Mouse (Mus musculus): ENCODE data around the gene Impdh1. TPM values are rescaled to one million over a fixed set of nuclear protein-coding genes. Genes with fewer than 3 reads are reported as not detected.

Impdh1 gene
- 7.3 and 7.7 TPM in 2 replicates for polyA plus RNA-seq (2015; fragmentation: Nextera tagmentation; extraction: Ambion mirVana)

DNA sequence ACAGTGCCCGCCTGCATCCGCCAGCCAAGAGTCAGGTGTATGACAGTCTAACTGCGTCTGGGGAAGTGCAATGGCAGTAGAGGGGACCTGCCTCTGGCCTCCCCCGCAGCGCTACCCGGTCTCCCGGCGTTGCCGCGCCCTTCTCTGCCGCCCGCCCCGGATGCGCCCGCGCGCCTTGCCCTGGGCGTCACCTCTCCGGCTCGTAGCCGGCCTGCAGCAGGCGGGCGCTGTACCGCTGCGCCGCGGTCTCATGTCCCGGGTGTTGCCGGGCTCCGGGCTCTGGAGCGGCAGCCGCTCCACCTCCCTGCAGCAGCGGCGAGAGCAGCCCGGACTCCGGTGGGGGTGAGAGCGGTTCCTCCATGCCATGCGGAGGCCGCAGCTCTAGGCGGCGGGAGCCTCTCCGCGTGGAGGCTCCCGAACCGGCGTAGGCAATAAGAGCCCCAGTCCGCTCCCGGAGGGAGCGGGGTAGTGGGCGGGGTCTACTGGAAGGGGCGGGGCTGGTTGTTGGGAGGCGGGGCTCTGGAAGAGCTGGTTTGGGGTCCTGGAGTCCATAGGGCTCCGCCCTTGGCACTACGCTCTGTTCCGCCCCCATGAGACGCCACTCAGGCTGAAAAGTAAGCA is at the start of gene Impdh1:
Impdh1 (minus strand) TSS at position 484 of the 621 bp plus-strand sequence.
- H3K9me3 ChIP-seq (ENCODE audit: low read length) = no peaks in the 10 kb centered on the region
- peaks cover 26% of the 10 kb centered on the region for H3K4me1 ChIP-seq (ENCODE audit: insufficient read depth)
- no peaks in the 10 kb centered on the region for H3K36me3 ChIP-seq (replicated peaks; ENCODE audit: insufficient read depth, low read length)
- WGBS (ENCODE audit: insufficient replicate concordance) = 1% methylated on average over 55 of the region's 56 CpGs
- peak within 1 kb of the TSS; percentile 67 for H3K4me3 ChIP-seq (ENCODE audit: low read depth, low read length)
- H3K9ac ChIP-seq (replicated peaks) = peak within 1 kb of the TSS; percentile 71
- peak within 1 kb of the TSS; percentile 69 for H3K27ac ChIP-seq (ENCODE audit: low read depth)
- H3K27me3 ChIP-seq (ENCODE audit: insufficient read depth, low read length) = 0 out of 2 replicates have a peak, but pooled peaks cover 7% of the 10 kb centered on the region
- ATAC-seq = peak; percentile 71
- TF ChIP-seq EP300 (IDR thresholded peaks at IDR 0.05; ENCODE audit: low read depth) (no peak), CTCF (IDR thresholded peaks at IDR 0.05; ENCODE audit: low read depth) (peak; percentile 3; the same call in 1 of the 2 replicates)
- DNase-seq = peak; percentile 85
- H3K4me2 ChIP-seq (ENCODE audit: low read depth, low read length) = peak within 1 kb of the TSS; percentile 95

GRCm38 (mm10) chr6:29264456-29264781 is 48.3 kb upstream of the Impdh1 start:
- no peaks in the 10 kb centered on the region for H3K36me3 ChIP-seq (replicated peaks; ENCODE audit: insufficient read depth, low read length)
- no peaks in the 10 kb centered on the region for H3K9me3 ChIP-seq (ENCODE audit: low read length)
- no peaks in the 10 kb centered on the region for H3K27me3 ChIP-seq (ENCODE audit: insufficient read depth, low read length)
- no peak overlapping the region for H3K4me2 ChIP-seq (ENCODE audit: low read depth, low read length)
- peaks cover 4% of the 10 kb centered on the region for H3K4me1 ChIP-seq (ENCODE audit: insufficient read depth)
- H3K27ac ChIP-seq (ENCODE audit: low read depth) = no peak overlapping the region
- no peak for ATAC-seq
- no peak overlapping the region for H3K9ac ChIP-seq (replicated peaks)
- WGBS (ENCODE audit: insufficient replicate concordance) = 75% methylated on average over 3 of the region's 3 CpGs
- DNase-seq = no peak
- no peak for TF ChIP-seq EP300 (IDR thresholded peaks at IDR 0.05; ENCODE audit: low read depth)
- TF ChIP-seq CTCF (IDR thresholded peaks at IDR 0.05; ENCODE audit: low read depth) = no peak
- no peak overlapping the region for H3K4me3 ChIP-seq (ENCODE audit: low read depth, low read length)

DNA sequence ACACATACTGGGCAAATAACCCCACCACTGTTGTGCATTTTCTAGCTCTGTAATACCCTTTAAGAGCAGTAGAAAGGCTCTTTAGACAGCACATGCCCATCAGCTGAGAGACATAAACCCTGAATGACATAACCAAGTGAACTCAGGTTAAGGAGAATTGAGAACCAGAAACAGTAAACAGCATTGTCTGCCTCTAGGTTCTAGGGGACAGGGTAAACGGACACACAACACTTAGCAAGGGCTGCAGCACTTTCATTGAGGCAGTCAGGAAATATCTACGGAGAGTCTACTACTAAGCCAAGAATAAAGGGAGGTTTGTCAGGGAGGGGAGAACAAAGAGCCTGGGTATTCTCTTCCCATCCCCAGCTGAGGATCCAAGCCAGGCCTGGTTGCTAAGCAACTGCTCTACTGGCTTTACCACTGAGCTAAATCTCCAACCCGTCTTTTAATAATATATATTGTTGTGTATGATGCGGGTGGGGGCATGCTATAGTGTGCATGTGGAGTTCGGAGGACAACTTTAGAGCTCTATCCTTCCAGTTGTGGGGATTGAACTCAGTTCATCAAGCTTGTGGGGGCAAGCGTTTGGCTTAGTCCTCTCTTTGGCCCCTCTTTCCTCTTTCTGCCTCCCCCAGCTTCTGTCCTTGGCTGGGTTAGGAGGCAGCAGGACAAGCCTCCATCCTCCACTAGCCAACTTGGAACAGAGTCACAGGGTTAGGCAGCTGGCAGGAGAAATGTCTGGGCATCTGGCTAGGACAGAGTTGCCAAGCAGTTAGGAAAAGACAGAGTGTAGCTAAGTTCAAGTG is 47.7 kb upstream of the Impdh1 start:
- ATAC-seq (no peak), DNase-seq (no peak)
- WGBS (ENCODE audit: insufficient replicate concordance) = 70% methylated on average over 6 of the region's 6 CpGs
- Histone ChIP-seq H3K27ac (ENCODE audit: low read depth) (no peak overlapping the region), H3K4me1 (ENCODE audit: insufficient read depth) (peaks cover 4% of the 10 kb centered on the region), H3K9me3 (ENCODE audit: low read length) (no peaks in the 10 kb centered on the region), H3K9ac (replicated peaks) (no peak overlapping the region), H3K27me3 (ENCODE audit: insufficient read depth, low read length) (no peaks in the 10 kb centered on the region), H3K4me2 (ENCODE audit: low read depth, low read length) (no peak overlapping the region), H3K4me3 (ENCODE audit: low read depth, low read length) (no peak overlapping the region), H3K36me3 (replicated peaks; ENCODE audit: insufficient read depth, low read length) (no peaks in the 10 kb centered on the region)
- TF ChIP-seq CTCF (IDR thresholded peaks at IDR 0.05; ENCODE audit: low read depth) (no peak), EP300 (IDR thresholded peaks at IDR 0.05; ENCODE audit: low read depth) (no peak)

- DNase-seq = no peak
- 69% methylated on average over 5 of the region's 5 CpGs for WGBS (ENCODE audit: insufficient replicate concordance)
- TF ChIP-seq CTCF (IDR thresholded peaks at IDR 0.05; ENCODE audit: low read depth) (no peak), EP300 (IDR thresholded peaks at IDR 0.05; ENCODE audit: low read depth) (no peak)
These were observed 45.7 kb upstream of the Impdh1 start for GRCm38 (mm10) chr6:29261831-29262230.

DNA sequence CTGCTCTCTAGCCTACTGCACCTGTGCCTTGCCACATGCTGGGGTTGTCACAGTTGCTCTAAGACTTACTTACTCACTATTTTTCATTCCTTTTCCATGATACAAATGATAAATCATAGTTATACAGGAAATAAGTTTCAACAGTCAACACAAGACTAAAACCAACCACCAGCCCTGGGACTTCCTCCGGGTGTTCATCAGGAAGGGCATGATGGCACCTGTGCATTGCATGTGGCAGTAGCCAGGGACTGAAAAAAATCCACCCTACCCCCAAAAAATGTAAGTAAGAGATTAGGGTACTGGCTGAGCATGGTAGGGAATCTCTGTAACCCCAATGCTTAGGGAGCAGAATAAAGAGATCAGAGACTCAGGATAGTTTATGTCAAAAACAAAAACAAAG is 43.3 kb upstream of the Impdh1 start:
- H3K9me3 ChIP-seq (ENCODE audit: low read length) = no peaks in the 10 kb centered on the region
- WGBS (ENCODE audit: insufficient replicate concordance) = 39% methylated on average over 1 of the region's 1 CpGs
- H3K4me1 ChIP-seq (ENCODE audit: insufficient read depth) = no peaks in the 10 kb centered on the region
- no peaks in the 10 kb centered on the region for H3K27me3 ChIP-seq (ENCODE audit: insufficient read depth, low read length)
- no peak for DNase-seq
- no peaks in the 10 kb centered on the region for H3K36me3 ChIP-seq (replicated peaks; ENCODE audit: insufficient read depth, low read length)
- no peak overlapping the region for H3K9ac ChIP-seq (replicated peaks)
- ATAC-seq = no peak
- no peak overlapping the region for H3K27ac ChIP-seq (ENCODE audit: low read depth)
- no peak overlapping the region for H3K4me3 ChIP-seq (ENCODE audit: low read depth, low read length)
- H3K4me2 ChIP-seq (ENCODE audit: low read depth, low read length) = no peak overlapping the region
- TF ChIP-seq CTCF (IDR thresholded peaks at IDR 0.05; ENCODE audit: low read depth) (no peak), EP300 (IDR thresholded peaks at IDR 0.05; ENCODE audit: low read depth) (no peak)

More at GRCm38 (mm10) chr6:29261831-29262230, 45.7 kb upstream of the Impdh1 start:
- Histone ChIP-seq H3K36me3 (replicated peaks; ENCODE audit: insufficient read depth, low read length) (no peaks in the 10 kb centered on the region), H3K4me3 (ENCODE audit: low read depth, low read length) (no peak overlapping the region), H3K4me2 (ENCODE audit: low read depth, low read length) (no peak overlapping the region), H3K9me3 (ENCODE audit: low read length) (no peaks in the 10 kb centered on the region), H3K4me1 (ENCODE audit: insufficient read depth) (no peaks in the 10 kb centered on the region; the same call in 1 of the 2 replicates), H3K27ac (ENCODE audit: low read depth) (no peak overlapping the region), H3K9ac (replicated peaks) (no peak overlapping the region), H3K27me3 (ENCODE audit: insufficient read depth, low read length) (no peaks in the 10 kb centered on the region)
- no peak for ATAC-seq

DNA sequence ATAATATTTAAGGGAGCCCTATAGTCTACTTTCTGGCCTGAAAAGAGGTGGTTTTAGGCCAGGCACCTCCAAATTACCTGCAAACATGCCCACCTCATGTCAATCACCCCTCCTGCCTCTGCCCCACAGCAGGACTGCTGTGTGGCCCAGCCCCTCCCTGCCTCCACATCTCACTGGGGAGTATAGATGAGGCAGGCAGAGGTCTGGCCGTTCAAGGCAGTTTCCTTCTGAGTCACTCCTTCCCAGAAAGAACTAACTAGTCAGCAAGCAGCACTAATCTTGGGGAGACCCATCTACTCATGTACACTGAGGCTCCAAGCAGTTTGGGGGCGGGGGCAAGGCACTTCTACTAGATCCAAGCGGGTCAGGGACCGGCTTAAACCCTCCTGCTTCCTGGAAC is 30.9 kb upstream of the Impdh1 start:
- Histone ChIP-seq H3K4me1 (ENCODE audit: insufficient read depth) (peaks cover 7% of the 10 kb centered on the region), H3K4me2 (ENCODE audit: low read depth, low read length) (no peak overlapping the region), H3K9me3 (ENCODE audit: low read length) (no peaks in the 10 kb centered on the region), H3K27ac (ENCODE audit: low read depth) (peak overlapping the region; percentile 90; the same call in 1 of the 2 replicates), H3K4me3 (ENCODE audit: low read depth, low read length) (no peak overlapping the region), H3K9ac (replicated peaks) (no peak overlapping the region), H3K27me3 (ENCODE audit: insufficient read depth, low read length) (no peaks in the 10 kb centered on the region), H3K36me3 (replicated peaks; ENCODE audit: insufficient read depth, low read length) (no peaks in the 10 kb centered on the region)
- ATAC-seq = no peak
- TF ChIP-seq CTCF (IDR thresholded peaks at IDR 0.05; ENCODE audit: low read depth) = no peak
- TF ChIP-seq EP300 (IDR thresholded peaks at IDR 0.05; ENCODE audit: low read depth) = no peak
- no peak for DNase-seq
- WGBS (ENCODE audit: insufficient replicate concordance) = 58% methylated on average over 4 of the region's 4 CpGs
